Mouse (Mus musculus): ENCODE measurements around the gene Srarp. TPM values are rescaled to one million over a fixed set of nuclear protein-coding genes. Genes with fewer than 3 reads are reported as not detected.

Srarp gene
- total RNA-seq (2022) = under 1 TPM in 3 of 4 experiments, not detected in 1; 0.32 to 0.54 (median 0.36) TPM

DNA sequence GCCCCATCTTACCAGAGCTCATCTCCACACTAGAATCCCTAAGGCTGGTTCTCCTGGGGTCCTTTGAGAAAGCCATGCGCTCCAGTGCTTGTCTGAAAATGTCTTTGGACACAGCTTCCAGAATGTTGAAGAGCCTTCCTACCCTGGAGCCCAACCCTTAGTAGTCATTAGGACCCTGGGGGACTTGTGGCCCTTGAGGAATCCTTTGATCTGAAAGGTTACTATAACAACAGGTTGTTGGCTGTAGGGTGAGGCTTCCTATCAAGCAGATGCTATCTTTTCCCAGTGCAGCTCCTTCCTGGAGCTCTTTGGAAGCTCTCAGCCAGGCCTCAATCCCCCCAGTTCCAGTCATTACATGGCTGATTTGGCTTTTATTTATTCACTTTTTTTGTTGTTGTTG, at the start of gene Srarp:
TSS of gene Srarp (minus strand) at position 132 of the 400 bp plus-strand sequence.
- DNase-seq (ENCODE audit: low spot score in 2 of 2) = no peak

DNA sequence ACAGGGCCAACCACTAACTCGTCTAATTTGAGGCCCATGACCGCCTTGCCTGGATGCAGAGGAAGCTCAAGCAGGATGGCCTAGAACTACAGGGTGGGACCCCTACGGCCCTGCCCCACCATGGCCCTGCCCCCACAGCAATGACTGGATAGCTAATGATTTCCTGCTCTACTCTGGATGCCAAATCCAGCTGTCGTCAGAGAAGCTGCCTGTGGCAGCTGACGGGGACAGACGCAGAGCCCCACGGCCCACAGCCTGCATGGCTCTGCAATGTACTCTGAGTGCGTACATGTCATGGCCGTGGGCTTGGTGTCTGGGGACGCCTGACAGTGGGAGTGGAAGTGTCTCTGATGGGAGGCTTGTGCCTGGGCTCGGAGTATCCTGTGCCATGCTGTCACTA, 48.2 kb upstream of the Srarp start:
- DNase-seq (ENCODE audit: low spot score in 2 of 2) = no peak

DNA sequence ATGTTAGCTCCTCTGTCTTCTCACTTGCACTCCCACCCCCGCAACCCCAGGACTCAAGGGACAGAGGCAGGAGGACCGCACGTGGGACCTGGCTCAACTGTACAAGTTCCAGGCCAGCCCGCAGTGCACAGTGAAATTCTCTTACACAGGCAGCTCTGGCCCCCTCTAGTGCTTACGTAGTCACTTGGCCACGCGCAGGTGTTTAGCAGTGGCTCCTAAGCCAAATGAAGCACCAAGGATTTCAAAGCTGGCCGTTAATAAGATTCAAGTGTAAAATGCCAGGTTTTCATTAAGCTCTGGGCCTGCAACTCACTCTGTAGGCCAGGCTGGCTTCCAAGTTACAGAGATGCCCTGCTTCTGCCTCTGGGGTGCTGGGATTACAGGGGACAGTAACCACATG, 43.5 kb upstream of the Srarp start:
- DNase-seq (ENCODE audit: low spot score in 2 of 2) = no peak

DNA sequence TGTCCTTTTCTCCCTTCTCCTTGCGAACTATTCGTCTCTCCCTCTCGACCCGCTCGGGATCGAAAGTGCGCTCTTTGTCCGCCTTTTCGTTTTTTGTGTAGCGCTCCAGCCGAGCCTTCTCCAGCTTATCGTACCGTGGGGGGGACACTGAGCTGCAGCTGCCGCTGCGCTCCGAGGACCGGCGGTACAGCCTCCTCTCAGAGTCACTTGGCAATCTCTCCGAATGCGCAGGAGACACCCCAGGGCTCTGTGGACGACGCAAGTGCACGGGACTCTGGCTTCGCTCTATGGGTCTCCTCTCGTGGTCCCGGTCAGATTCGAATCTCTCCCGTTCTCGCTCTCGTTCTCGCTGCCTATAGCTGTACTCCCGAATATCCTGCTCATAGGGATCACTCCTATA, 42.9 kb upstream of the Srarp start:
- DNase-seq (ENCODE audit: low spot score in 2 of 2) = no peak

DNA sequence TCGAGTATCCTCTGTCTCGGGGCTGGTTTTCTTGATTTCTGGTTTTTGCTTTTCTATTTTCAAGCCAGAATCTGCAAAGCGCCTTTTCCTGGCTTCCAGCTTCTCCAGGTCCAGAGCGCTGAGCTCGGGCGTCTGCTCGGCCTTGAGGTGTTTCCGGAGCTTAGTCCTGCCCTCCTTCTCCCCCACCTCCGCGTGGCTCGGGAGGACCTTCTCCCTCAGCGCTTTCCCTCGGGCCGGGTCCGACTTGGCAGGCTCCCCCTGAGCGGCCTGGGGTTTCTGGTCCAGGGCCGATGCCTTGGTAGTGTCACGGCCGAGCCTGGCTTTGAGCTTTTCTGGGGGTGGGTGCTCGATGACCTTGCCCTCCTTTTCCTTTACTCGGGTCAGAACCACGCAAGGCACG, 42.3 kb upstream of the Srarp start:
- DNase-seq (ENCODE audit: low spot score in 2 of 2) = no peak

DNA sequence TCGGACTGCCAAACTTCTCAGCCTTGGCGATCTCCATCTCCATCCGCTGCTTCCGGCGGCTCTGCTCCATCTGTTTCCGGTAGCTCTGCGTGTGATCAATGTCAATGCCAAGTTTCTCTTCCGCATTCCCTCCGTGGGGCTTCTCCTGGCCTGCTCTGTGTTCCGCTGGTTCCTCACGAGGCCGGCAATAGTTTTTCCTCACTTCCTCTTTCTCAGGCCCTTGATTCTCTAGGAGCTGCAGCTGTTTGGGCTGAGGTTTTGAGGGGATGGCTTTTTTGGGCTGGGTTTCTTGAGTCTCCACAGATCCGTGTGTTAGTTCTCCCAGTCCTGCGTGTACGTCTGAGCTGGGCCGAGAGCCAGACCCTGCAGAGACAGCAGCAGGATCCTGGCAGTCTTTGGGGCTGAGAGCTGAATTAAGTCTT, 41.8 kb upstream of the Srarp start:
- DNase-seq (ENCODE audit: low spot score in 2 of 2) = peak; percentile 41 to 52

DNA sequence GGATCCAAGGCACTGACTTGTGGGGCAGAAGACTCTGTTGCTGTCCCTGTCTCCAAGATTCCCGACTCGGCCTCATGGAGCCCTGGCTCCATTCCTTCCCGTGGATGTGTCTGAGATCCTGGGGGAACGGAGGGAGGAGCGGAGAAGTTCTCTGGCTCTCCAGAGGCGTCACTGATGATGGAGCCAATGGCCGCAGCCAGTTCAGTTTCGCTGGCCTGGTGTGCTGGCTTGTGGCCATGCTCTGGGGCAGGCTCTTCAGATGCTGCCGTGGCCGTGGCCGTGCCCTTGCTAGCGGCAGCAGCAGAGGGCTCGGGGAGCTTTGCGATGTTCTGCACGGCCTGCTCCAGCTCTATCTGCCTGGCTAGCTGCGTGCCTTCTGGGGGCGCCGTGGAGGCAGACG, 38.5 kb upstream of the Srarp start:
- DNase-seq (ENCODE audit: low spot score in 2 of 2) = no peak

DNA sequence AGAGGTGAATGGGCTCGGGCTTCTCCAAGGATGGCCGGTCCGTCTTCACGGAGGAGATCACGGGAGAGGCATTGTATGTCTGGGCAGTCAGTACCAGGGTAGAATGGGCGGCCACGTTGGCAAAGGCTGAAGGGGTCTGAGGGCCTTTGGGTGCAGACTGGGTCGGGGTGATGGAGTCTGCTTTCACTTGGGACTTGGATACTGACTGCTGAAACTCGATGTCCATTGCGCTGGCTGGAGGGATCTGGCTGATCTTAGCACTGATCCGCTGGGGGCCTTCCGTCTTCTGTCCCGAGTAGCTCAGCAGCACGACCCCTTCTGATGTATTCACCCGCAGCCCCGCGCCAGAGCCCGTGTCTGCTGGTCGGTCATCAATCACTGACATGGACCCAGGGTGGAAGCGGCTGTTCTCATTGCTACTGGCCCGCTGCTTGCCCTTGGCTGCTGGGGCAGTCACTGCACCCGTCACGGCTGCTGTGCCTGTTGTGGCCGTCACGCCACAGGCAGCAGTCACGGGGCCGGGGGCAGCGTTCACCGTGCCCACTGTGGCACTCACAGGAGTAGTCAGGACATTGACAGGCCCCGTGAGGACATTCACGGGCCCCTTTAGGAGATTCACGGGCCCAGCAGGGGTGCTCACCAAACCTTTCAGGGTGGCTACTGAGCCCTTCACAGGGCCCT, 36.9 kb upstream of the Srarp start:
- no peak for DNase-seq (ENCODE audit: low spot score in 2 of 2)

DNA sequence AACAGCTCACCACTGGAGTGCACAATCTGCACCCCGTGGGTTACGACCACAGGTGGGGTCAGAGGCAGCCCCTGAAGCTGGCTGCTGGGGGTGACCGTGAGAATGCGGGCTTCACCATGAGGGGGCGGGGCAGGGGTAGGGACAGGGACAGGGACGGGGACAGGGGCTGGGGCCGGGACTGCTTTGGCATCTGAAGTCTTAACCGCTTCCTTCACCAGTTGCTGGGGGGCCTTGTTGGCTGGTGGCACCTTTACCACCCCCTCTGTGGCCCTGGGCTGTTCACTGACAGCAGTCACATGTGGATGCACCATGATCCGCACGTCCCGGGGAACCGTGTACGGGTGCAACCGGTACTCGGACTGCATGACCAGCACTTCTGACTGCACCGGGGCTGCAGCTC, 35.6 kb upstream of the Srarp start:
- no peak for DNase-seq (ENCODE audit: low spot score in 2 of 2)

DNA sequence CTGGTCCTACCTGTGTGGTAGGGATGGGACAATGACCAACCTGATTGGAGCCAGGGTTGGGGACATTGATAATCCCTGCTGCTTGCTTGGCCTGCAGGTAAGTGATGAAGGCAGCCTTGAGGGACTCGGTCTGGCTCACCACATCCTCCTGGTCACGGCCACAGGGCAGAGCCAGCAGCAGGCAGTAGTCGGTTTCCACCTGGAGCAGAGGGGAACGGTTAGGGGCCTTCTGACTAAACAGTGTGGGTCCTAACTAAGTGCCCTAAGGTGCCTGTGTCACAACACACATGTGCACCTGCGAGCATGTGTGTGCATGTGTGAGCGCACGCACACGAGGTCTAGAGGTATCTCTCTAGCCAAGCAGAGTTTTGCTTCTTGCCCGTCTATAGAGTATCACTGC, 33.4 kb upstream of the Srarp start:
- no peak for DNase-seq (ENCODE audit: low spot score in 2 of 2)

DNA sequence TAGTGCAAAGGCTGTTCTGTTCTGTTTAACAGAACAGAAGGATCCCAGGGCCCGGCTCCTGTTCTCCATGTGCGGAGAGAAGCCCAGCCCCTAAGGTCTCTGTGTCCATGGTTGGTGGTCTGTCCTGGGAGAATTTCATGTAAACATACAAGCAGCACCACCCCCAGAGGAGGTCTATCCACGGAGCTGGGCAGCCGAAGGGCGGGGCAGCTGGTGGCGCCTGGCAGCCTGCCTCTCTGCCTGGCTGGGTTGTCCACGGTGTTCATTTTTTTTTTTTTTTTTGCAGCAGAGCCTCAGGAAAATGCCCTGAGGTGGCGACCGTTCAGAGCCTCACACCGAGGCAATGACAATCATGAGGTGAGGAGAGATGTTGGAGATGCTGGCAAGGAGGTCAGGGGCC, 32.7 kb upstream of the Srarp start:
- DNase-seq (ENCODE audit: low spot score in 2 of 2) = no peak

DNA sequence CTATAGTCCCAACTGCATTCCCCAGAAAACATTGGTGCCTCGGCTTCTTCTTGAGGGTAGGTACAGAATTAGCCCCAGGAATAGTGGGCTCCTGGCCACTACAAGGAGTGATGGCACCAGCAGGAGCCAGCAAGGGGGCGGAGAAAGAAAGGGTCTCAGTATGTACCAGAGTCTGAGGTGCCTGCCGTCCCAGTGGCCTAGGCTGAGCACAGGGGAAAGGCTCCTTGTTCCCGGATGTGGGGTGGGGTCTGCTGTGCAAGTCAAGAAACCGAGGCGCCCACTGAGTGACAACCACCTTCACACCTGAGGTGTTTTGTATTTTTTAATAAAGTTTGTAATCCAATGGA, 31.6 kb upstream of the Srarp start:
- DNase-seq (ENCODE audit: low spot score in 2 of 2) = no peak

DNA sequence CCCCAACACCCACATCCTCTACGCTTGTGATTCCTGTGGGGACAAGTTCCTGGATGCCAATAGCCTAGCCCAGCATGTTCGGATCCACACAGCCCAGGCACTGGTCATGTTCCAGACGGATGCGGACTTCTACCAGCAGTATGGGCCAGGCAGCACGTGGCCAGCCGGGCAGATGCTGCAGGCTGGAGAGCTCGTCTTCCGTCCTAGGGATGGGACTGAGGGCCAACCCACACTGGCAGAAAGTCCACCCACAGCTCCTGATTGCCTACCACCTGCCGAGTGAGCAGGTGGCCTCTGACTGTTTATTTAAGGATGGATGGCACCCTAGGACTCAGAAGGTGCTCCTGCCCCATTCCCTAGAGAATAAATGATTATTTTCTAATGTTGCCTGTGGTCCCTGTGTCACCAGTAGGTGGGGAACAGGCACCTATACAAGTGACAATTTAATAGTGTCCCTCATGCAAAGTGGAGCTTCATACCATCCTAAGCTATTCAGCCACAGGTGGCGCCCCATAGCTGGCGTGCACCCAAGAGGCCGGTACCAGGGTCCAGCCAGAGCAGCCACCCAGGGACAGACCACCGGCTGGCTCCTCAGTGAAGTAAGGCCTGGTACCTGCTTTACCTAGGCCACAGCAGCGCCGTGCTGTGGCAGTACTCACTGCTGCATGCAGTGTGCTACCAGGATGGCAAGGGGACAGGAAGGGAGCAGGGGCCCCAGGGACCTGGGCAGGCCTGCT, 31.1 kb upstream of the Srarp start:
- no peak for DNase-seq (ENCODE audit: low spot score in 2 of 2)

DNA sequence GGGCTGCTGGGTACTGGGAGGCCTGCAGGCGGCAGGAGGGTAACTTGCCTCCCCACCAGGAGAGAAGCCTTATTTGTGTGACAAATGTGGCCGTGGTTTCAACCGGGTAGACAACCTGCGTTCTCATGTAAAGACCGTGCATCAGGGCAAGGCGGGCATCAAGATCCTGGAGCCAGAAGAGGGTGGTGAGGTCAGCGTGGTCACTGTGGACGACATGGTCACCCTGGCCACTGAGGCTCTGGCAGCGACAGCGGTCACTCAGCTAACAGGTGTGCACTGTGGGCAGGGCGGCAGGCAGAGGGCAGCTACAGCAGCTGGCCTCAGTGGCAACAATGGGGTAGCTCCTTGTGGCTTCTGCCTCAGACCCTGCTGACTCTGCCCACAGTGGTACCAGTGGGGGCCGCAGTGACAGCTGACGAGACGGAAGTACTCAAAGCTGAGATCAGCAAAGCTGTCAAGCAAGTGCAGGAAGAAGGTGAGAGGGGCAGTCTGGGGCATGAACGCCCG, 30.4 kb upstream of the Srarp start:
- DNase-seq (ENCODE audit: low spot score in 2 of 2) = no peak

DNA sequence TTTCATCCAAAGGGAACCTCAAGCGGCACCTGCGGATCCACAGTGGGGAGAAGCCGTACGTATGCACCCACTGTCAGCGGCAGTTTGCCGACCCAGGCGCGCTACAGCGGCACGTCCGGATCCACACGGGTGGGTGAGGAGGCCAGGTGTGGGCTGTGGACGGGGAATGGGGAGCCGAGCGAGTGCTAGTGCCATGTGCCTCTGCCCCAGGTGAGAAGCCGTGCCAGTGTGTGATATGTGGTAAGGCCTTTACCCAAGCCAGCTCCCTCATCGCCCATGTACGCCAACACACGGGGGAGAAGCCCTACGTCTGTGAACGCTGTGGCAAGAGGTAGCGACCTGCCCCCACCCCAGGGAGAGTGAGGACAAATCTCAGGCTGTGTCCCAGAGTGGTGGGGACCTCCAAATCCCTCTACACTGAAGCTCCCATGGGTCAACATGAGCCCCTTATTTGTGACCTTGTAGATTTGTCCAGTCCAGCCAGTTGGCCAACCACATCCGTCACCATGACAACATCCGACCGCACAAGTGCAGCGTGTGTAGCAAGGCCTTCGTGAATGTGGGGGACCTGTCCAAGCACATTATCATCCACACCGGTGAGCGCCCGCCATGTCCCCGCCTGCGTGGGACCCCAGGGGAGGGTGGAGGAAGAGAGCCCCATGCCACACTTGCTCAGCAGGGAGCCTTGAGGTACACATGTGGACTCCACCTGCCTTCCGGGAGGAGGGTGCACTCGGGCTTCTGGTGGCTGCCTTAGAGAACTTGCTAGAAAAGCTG, 29.8 kb upstream of the Srarp start:
- DNase-seq (ENCODE audit: low spot score in 2 of 2) = no peak

DNA sequence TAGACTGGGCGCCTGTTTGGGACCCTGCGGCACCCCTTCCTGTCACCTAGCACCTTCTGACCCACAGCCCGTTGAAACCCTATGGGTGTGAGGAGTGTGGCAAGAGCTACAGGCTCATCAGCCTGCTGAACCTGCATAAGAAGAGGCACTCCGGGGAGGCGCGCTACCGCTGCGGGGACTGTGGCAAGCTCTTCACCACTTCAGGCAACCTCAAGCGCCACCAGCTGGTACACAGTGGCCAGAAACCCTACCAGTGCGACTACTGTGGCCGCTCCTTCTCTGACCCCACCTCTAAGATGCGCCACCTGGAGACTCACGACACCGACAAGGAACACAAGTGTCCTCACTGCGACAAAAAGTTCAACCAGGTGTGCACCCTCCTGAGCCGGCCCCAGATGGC, 28.8 kb upstream of the Srarp start:
- DNase-seq (ENCODE audit: low spot score in 2 of 2) = no peak

DNA sequence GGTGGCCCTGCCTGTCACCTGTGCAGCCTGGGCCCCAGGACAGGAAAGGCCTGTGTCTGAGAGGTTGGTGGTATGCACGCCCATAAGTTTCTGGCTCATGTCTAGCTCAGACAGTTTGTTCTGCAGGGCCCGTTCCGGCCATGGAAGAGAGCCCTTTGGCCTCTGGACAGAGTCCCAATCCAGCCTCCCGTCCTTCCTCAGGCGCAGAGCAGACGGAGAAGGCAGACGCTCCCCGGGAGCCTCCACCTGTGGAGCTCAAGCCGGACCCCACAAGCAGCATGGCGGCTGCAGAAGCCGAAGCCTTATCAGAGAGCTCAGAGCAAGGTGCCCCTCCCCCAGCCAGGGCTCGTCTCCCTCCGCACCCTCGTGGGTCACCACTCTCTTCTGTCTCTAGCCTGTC, 27.6 kb upstream of the Srarp start:
- DNase-seq (ENCODE audit: low spot score in 2 of 2) = no peak

DNA sequence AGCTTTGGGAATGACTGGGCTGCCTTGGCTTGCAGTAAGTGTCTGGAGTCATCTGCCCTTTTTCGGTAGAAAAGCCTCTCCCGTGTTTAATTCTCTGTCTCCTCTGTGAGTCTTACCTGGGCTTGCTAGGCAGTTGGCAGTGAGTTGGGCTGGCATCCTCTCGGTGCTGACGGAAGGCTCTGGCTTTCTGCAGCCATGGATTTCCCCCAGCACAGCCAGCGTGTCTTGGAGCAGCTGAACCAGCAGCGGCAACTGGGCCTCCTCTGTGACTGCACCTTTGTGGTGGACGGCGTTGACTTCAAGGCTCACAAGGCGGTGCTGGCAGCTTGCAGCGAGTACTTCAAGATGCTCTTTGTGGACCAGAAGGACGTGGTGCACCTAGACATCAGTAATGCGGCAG, 25.7 kb upstream of the Srarp start:
- no peak for DNase-seq (ENCODE audit: low spot score in 2 of 2)

DNA sequence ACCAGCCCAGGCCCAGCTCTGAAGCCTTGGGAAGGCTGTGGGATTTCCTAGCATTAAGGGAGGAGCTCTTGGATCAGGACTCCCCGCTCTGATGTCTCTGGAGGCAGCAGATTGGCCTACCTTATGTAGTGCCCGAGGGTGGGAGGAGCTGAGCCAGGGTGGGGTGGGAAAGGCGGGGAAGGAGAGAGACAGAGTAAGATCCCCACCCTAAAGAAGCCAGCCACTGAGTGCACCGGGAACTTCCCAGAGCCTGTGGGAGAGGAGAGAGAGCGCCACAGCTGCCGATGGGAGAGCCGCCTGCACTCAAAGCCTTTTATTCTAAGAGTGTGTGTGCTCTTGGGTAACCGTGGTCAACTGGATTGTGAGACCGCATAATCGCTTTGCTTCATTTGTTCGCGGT, 25.2 kb upstream of the Srarp start:
- DNase-seq (ENCODE audit: low spot score in 2 of 2) = no peak

DNA sequence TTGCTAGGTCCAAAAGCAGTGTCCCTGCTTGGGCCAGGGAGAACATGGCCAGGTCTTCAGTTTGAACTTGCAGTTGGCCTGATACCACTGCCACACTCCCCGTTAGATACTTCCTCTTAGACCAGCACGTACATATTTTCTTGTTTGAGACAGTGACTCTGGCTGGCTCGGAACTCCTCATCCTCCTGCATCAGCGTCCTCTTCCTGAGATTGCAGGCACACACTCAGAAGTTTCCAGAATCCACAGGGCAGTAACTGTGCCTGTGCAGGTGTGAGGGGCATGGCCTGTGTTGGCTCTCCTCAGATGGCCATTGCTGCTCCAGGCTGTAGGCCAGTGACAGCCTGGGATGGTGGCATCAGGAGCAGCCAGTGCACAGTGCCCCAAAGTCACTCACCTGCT, 24.6 kb upstream of the Srarp start:
- DNase-seq (ENCODE audit: low spot score in 2 of 2) = no peak

DNA sequence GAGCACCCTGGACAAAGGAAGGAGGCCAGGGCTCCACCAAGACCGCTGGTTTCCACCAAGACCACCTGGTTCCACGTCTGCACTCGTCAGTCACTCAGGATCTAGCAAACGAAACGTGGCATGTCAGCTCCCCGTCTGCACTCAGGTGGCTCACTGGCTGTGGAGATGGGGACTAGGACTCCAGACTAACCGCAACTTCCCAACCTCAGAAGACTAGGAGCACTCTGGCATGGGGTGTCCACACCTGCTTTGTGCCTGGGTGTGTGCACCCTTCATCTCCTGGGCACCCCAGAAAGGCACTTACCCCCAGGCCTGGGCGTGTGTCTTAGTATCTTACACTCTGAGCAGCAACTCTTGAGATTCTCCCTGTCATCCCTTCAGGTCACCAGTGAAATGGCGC, 23.9 kb upstream of the Srarp start:
- no peak for DNase-seq (ENCODE audit: low spot score in 2 of 2)

DNA sequence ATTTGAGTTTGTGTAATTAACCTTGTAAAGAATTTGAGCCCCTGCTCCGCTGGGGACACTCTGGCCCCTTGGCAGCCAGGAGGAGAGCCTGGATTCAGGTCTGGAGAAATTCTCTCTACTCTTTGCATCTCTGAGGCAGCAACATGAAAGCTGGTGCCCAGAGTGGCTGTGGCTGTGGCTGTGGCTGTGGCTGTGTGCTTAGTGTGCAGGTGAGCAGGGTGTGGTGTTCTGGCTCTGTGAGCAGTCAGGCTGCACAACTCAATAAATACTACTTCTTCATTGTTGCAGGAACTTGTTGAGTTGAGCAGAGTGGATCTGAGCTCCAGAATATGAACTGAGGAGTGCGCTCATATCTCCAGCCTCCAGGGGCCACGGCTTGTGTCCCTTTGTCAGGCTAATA, 23.0 kb upstream of the Srarp start:
- no peak for DNase-seq (ENCODE audit: low spot score in 2 of 2)

All from gastrocnemius, adult 8-10 months (tissue).